Mouse (Mus musculus) heart, embryonic 16.5 days (tissue): ENCODE results near the gene 9830107B12Rik. TPM values are rescaled to one million over a fixed set of nuclear protein-coding genes. Genes with fewer than 3 reads are reported as not detected.

Source experiments
- ATAC-seq: fragments of 200-750 bp; cut with Nextera tagmentation; replicated peaks from 2 replicates; pipeline ENCODE4 v1.8.0; 2017; ENCODE audit warnings: moderate number of reproducible peaks; ENCODE audit not compliant: insufficient read depth, low FRiP score; ENCODE audit errors: extremely low read depth
- H3K27ac ChIP-seq: fragments of 300-500 bp; sonication (generic); 2 replicates; pipeline ENCODE4 v1.5.1; 2014; ENCODE audit warnings: mild to moderate bottlenecking, low read length, control low read depth, moderate library complexity
- H3K27me3 ChIP-seq: fragments of 300-500 bp; sonication (generic); 2 replicates; pipeline ENCODE4 v1.6.1; 2014; ENCODE audit warnings: low read length, mixed read lengths; ENCODE audit not compliant: control insufficient read depth, insufficient read depth
- H3K36me3 ChIP-seq: fragments of 300-500 bp; sonication (generic); 2 replicates; pipeline ENCODE4 v1.6.1; 2014; ENCODE audit not compliant: control insufficient read depth, insufficient read depth
- H3K4me1 ChIP-seq: fragments of 300-500 bp; sonication (generic); 2 replicates; pipeline ENCODE4 v1.6.1; 2014; ENCODE audit warnings: low read length, mixed read lengths; ENCODE audit not compliant: control insufficient read depth, insufficient read depth
- H3K4me2 ChIP-seq: fragments of 300-500 bp; sonication (generic); 2 replicates; pipeline ENCODE4 v1.6.1; 2014; ENCODE audit warnings: low read depth, mild to moderate bottlenecking, control low read depth, low read length
- H3K4me3 ChIP-seq: fragments of 300-500 bp; sonication (generic); 2 replicates; pipeline ENCODE4 v1.5.1; 2014; ENCODE audit warnings: mild to moderate bottlenecking, control low read depth, low read length
- H3K9ac ChIP-seq: fragments of 300-500 bp; sonication (generic); 2 replicates; pipeline ENCODE4 v1.6.1; 2014; ENCODE audit warnings: low read length, control low read depth
- H3K9me3 ChIP-seq: fragments of 300-500 bp; sonication (generic); replicated peaks from 2 replicates; pipeline ENCODE4 v1.6.1; 2016; ENCODE audit warnings: low read length; ENCODE audit not compliant: control insufficient read depth
- WGBS: fragments of 180-500 bp; shearing (Covaris S2); extraction: QIAGEN DNeasy Blood & Tissue Kit; methylation state at CpG from one replicate; pipeline ENCODE4 v1.1.7; 2014; 5-methylcytosine and 5-hydroxymethylcytosine counted together
- polyA plus RNA-seq: library from polyadenylated mRNA; unstranded; fragments of >200 nt; fragmentation: Nextera tagmentation; extraction: Ambion mirVana; gene quantifications from 2 replicates; pipeline ENCODE4 v1.2.1, GENCODE M21; 2015

9830107B12Rik gene
- polyA plus RNA-seq, 1 experiment from 2014 or later: not detected

GRCm38 (mm10) chr17:48080626-48081025 lies 65.4 kb downstream of the 9830107B12Rik start:
- Histone ChIP-seq H3K9ac (no peak overlapping the region), H3K4me1 (no peaks in the 10 kb centered on the region), H3K4me3 (no peak overlapping the region), H3K27ac (no peak overlapping the region), H3K9me3 (0 out of 2 replicates have a peak, but pooled peaks cover 3% of the 10 kb centered on the region), H3K4me2 (no peak overlapping the region), H3K36me3 (no peaks in the 10 kb centered on the region), H3K27me3 (no peaks in the 10 kb centered on the region)
- WGBS: 40% methylated on average over 3 of the region's 3 CpGs
- ATAC-seq: no peak

Other genes starting within 250 kb of the 9830107B12Rik start
- 6.5 and 6.6 TPM in 2 replicates for gene Foxp4, start 221.6 kb downstream of the 9830107B12Rik start, polyA plus RNA-seq
- gene 1700122O11Rik, start 108.0 kb downstream of the 9830107B12Rik start, polyA plus RNA-seq: not detected in 2 replicates
- gene 1700067P10Rik, start 56.9 kb downstream of the 9830107B12Rik start, polyA plus RNA-seq: not detected in 2 replicates
- gene A530064D06Rik, start 21.0 kb upstream of the 9830107B12Rik start, polyA plus RNA-seq: 0.17 and 0.44 TPM in 2 replicates
- 0.08 and 0.11 TPM in 2 replicates for gene Trem1, start 86.5 kb upstream of the 9830107B12Rik start, polyA plus RNA-seq
- gene Trem3, start 101.5 kb upstream of the 9830107B12Rik start, polyA plus RNA-seq: 0.30 TPM in 1 of 2 replicates, not detected in the other
- gene Treml4, start 118.0 kb upstream of the 9830107B12Rik start, polyA plus RNA-seq: 0.11 and 0.21 TPM in 2 replicates
- 0.59 and 1.5 TPM in 2 replicates for gene Treml2, start 153.2 kb upstream of the 9830107B12Rik start, polyA plus RNA-seq
- gene B430306N03Rik, start 169.9 kb upstream of the 9830107B12Rik start, polyA plus RNA-seq: 0.31 and 0.37 TPM in 2 replicates
- 2.3 and 2.9 TPM in 2 replicates for gene Trem2, start 200.1 kb upstream of the 9830107B12Rik start, polyA plus RNA-seq
- 1.1 and 1.9 TPM in 2 replicates for gene Treml1, start 213.6 kb upstream of the 9830107B12Rik start, polyA plus RNA-seq